Mouse (Mus musculus) kidney, embryonic 14.5 days (tissue): ENCODE measurements around the gene Gnpat. TPM values are rescaled to one million over a fixed set of nuclear protein-coding genes. Genes with fewer than 3 reads are reported as not detected.

ENCODE experiments used
- ATAC-seq: fragments of 200-750 bp; cut with Nextera tagmentation; 2 replicates; pipeline ENCODE4 v1.8.0; 2017; ENCODE audit warnings: moderate number of reproducible peaks, mild to moderate bottlenecking, moderate TSS enrichment, moderate library complexity; ENCODE audit not compliant: low FRiP score, low TSS enrichment
- H3K27ac ChIP-seq: fragments of 300-500 bp; sonication (generic); 2 replicates; pipeline ENCODE4 v1.5.1; 2014; ENCODE audit warnings: low read depth, mild to moderate bottlenecking, low read length, moderate library complexity, mixed read lengths
- H3K27me3 ChIP-seq: fragments of 300-500 bp; sonication (generic); 2 replicates; pipeline ENCODE4 v1.6.1; 2014; ENCODE audit warnings: mild to moderate bottlenecking, low read length; ENCODE audit not compliant: control insufficient read depth, insufficient read depth
- H3K36me3 ChIP-seq: fragments of 300-500 bp; sonication (generic); 2 replicates; pipeline ENCODE4 v1.6.1; 2014; ENCODE audit warnings: low read length, mixed read lengths; ENCODE audit not compliant: control insufficient read depth, insufficient read depth
- H3K4me1 ChIP-seq: fragments of 300-500 bp; sonication (generic); 2 replicates; pipeline ENCODE4 v1.6.1; 2014; ENCODE audit warnings: low read length, mixed read lengths; ENCODE audit not compliant: control insufficient read depth, insufficient read depth
- H3K4me2 ChIP-seq: fragments of 300-500 bp; sonication (generic); replicated peaks from 2 replicates; pipeline ENCODE4 v1.6.1; 2014; ENCODE audit warnings: low read depth, mild to moderate bottlenecking, low read length
- H3K4me3 ChIP-seq: fragments of 300-500 bp; sonication (generic); 2 replicates; pipeline ENCODE4 v1.5.1; 2014; ENCODE audit warnings: mild to moderate bottlenecking, low read length
- H3K9ac ChIP-seq: fragments of 300-500 bp; sonication (generic); 2 replicates; pipeline ENCODE4 v1.6.1; 2014; ENCODE audit warnings: low read depth, mild to moderate bottlenecking, low read length, moderate library complexity
- H3K9me3 ChIP-seq: fragments of 300-500 bp; sonication (generic); 2 replicates; pipeline ENCODE4 v1.6.1; 2016; ENCODE audit warnings: low read length; ENCODE audit not compliant: control insufficient read depth
- WGBS: fragments of 180-500 bp; shearing (Covaris S2); extraction: QIAGEN DNeasy Blood & Tissue Kit; methylation state at CpG from one replicate; pipeline ENCODE4 v1.1.7; 2014; 5-methylcytosine and 5-hydroxymethylcytosine counted together
- polyA plus RNA-seq: library from polyadenylated mRNA; unstranded; fragments of >200 nt; fragmentation: Nextera tagmentation; extraction: Ambion mirVana; gene quantifications from 2 replicates; pipeline ENCODE4 v1.2.1, GENCODE M21; 2014

The Gnpat gene
- 79.3 and 122 TPM in 2 replicates for polyA plus RNA-seq

GRCm38 (mm10) chr8:124862321-124863162 lies at the start of gene Gnpat, which contains the start of gene 2810004N23Rik:
Gnpat (plus strand) TSS chr8:124863033.
2810004N23Rik (minus strand) TSS chr8:124863120.
- H3K27me3 ChIP-seq = no peaks in the 10 kb centered on the region
- H3K9me3 ChIP-seq = peaks cover 3% of the 10 kb centered on the region; the same call in 1 of the 2 replicates
- 2% methylated on average over 55 of the region's 55 CpGs for WGBS
- peak within 1 kb of the TSS; percentile 83 for H3K4me2 ChIP-seq
- peak within 1 kb of the TSS; percentile 93 for H3K4me3 ChIP-seq
- peak within 1 kb of the TSS; percentile 92 for H3K27ac ChIP-seq
- H3K4me1 ChIP-seq = peaks cover 6% of the 10 kb centered on the region; the same call in 1 of the 2 replicates
- H3K36me3 ChIP-seq = peaks cover 30% of the 10 kb centered on the region
- peak within 1 kb of the TSS; percentile 98 for H3K9ac ChIP-seq
- peak; percentile 98 for ATAC-seq

GRCm38 (mm10) chr8:124813326-124813725 lies 49.5 kb upstream of the Gnpat start:
- no peaks in the 10 kb centered on the region for H3K36me3 ChIP-seq
- H3K4me2 ChIP-seq = no peak overlapping the region
- 95% methylated on average over 4 of the region's 4 CpGs for WGBS
- ATAC-seq = no peak
- H3K27me3 ChIP-seq = no peaks in the 10 kb centered on the region
- no peak overlapping the region for H3K4me3 ChIP-seq
- no peaks in the 10 kb centered on the region for H3K4me1 ChIP-seq
- no peak overlapping the region for H3K27ac ChIP-seq
- H3K9ac ChIP-seq = no peak overlapping the region
- peaks cover 8% of the 10 kb centered on the region for H3K9me3 ChIP-seq

GRCm38 (mm10) chr8:124815870-124816269 lies 47.0 kb upstream of the Gnpat start:
- no peaks in the 10 kb centered on the region for H3K36me3 ChIP-seq
- peaks cover 8% of the 10 kb centered on the region for H3K9me3 ChIP-seq
- H3K27me3 ChIP-seq = no peaks in the 10 kb centered on the region
- no peak for ATAC-seq
- H3K27ac ChIP-seq = no peak overlapping the region
- H3K4me3 ChIP-seq = no peak overlapping the region
- 85% methylated on average over 12 of the region's 12 CpGs for WGBS
- no peak overlapping the region for H3K9ac ChIP-seq
- no peaks in the 10 kb centered on the region for H3K4me1 ChIP-seq
- H3K4me2 ChIP-seq = no peak overlapping the region

GRCm38 (mm10) chr8:124816866-124817265 lies 46.0 kb upstream of the Gnpat start:
- Histone ChIP-seq H3K4me1 (no peaks in the 10 kb centered on the region), H3K27ac (no peak overlapping the region), H3K9ac (no peak overlapping the region), H3K36me3 (no peaks in the 10 kb centered on the region), H3K9me3 (peaks cover 8% of the 10 kb centered on the region), H3K4me3 (no peak overlapping the region), H3K27me3 (no peaks in the 10 kb centered on the region), H3K4me2 (no peak overlapping the region)
- WGBS = 93% methylated on average over 11 of the region's 11 CpGs
- no peak for ATAC-seq

GRCm38 (mm10) chr8:124817361-124817760 lies 45.5 kb upstream of the Gnpat start:
- H3K4me2 ChIP-seq = no peak overlapping the region
- H3K36me3 ChIP-seq = no peaks in the 10 kb centered on the region
- H3K4me1 ChIP-seq = no peaks in the 10 kb centered on the region
- H3K4me3 ChIP-seq = no peak overlapping the region
- no peak overlapping the region for H3K27ac ChIP-seq
- peaks cover 8% of the 10 kb centered on the region for H3K9me3 ChIP-seq
- H3K9ac ChIP-seq = no peak overlapping the region
- no peaks in the 10 kb centered on the region for H3K27me3 ChIP-seq
- WGBS = 92% methylated on average over 3 of the region's 3 CpGs
- ATAC-seq = no peak

- 57% methylated on average over 6 of the region's 6 CpGs for WGBS
- Histone ChIP-seq H3K4me1 (no peaks in the 10 kb centered on the region), H3K9ac (no peak overlapping the region), H3K36me3 (no peaks in the 10 kb centered on the region), H3K27ac (no peak overlapping the region), H3K4me3 (no peak overlapping the region), H3K27me3 (no peaks in the 10 kb centered on the region), H3K4me2 (no peak overlapping the region), H3K9me3 (peaks cover 8% of the 10 kb centered on the region)
- no peak for ATAC-seq
Observed at GRCm38 (mm10) chr8:124819612-124820115, 43.2 kb upstream of the Gnpat start.

GRCm38 (mm10) chr8:124820125-124820524 lies 42.7 kb upstream of the Gnpat start:
- Histone ChIP-seq H3K27me3 (no peaks in the 10 kb centered on the region), H3K9me3 (peaks cover 8% of the 10 kb centered on the region), H3K4me1 (no peaks in the 10 kb centered on the region), H3K27ac (no peak overlapping the region), H3K4me3 (no peak overlapping the region), H3K36me3 (no peaks in the 10 kb centered on the region), H3K4me2 (no peak overlapping the region), H3K9ac (no peak overlapping the region)
- 22% methylated on average over 11 of the region's 11 CpGs for WGBS
- peak; percentile 38; the same call in 1 of the 2 replicates for ATAC-seq

- H3K36me3 ChIP-seq = no peaks in the 10 kb centered on the region
- no peaks in the 10 kb centered on the region for H3K9me3 ChIP-seq
- no peak overlapping the region for H3K4me3 ChIP-seq
- ATAC-seq = no peak
- no peak overlapping the region for H3K9ac ChIP-seq
- H3K4me2 ChIP-seq = no peak overlapping the region
- H3K4me1 ChIP-seq = peaks cover 10% of the 10 kb centered on the region
- no peaks in the 10 kb centered on the region for H3K27me3 ChIP-seq
- no peak overlapping the region for H3K27ac ChIP-seq
- 82% methylated on average over 6 of the region's 6 CpGs for WGBS
Observed at GRCm38 (mm10) chr8:124823497-124823896, 39.3 kb upstream of the Gnpat start.

GRCm38 (mm10) chr8:124826658-124827057 lies 36.2 kb upstream of the Gnpat start:
- Histone ChIP-seq H3K36me3 (no peaks in the 10 kb centered on the region), H3K27ac (0 out of 2 replicates have a peak overlapping the region, but pooled peaks have one; percentile 8), H3K9ac (no peak overlapping the region), H3K9me3 (no peaks in the 10 kb centered on the region), H3K27me3 (no peaks in the 10 kb centered on the region), H3K4me1 (peaks cover 10% of the 10 kb centered on the region), H3K4me2 (no peak overlapping the region), H3K4me3 (no peak overlapping the region)
- ATAC-seq = peak; percentile 78
- 10% methylated on average over 7 of the region's 7 CpGs for WGBS
